Mouse (Mus musculus) heart, embryonic 10.5 days (tissue): ENCODE data around the gene Klkb1. TPM values are rescaled to one million over a fixed set of nuclear protein-coding genes. Genes with fewer than 3 reads are reported as not detected.

Experiments
- polyA plus RNA-seq: library from polyadenylated mRNA; unstranded; fragments of >200 nt; fragmentation: Nextera tagmentation; extraction: Ambion mirVana; gene quantifications from 2 replicates; pipeline ENCODE4 v1.2.1, GENCODE M21; 2016

Gene Klkb1
- polyA plus RNA-seq, 1 experiment from 2014 or later, result not detected

Other genes starting within 250 kb of the Klkb1 start
- 0.08 and 0.30 TPM in 2 replicates for gene Mtnr1a, start 225.7 kb downstream of the Klkb1 start, polyA plus RNA-seq
- not detected in 2 replicates for gene F11, start 32.8 kb downstream of the Klkb1 start, polyA plus RNA-seq
- gene Gm45753, start 13.6 kb upstream of the Klkb1 start, polyA plus RNA-seq, result not detected in 2 replicates
- gene Cyp4v3, start 38.4 kb upstream of the Klkb1 start, polyA plus RNA-seq, result 0.26 and 0.37 TPM in 2 replicates
- 7.7 and 8.8 TPM in 2 replicates for gene Fam149a, start 87.4 kb upstream of the Klkb1 start, polyA plus RNA-seq
- gene Tlr3, start 116.2 kb upstream of the Klkb1 start, polyA plus RNA-seq, result 0.79 and 1.6 TPM in 2 replicates
- gene Sorbs2, start 212.9 kb upstream of the Klkb1 start, polyA plus RNA-seq, result 134 and 278 TPM in 2 replicates